Mouse (Mus musculus): ENCODE data around the gene Gm27021.

The Gm27021 gene

GRCm38 (mm10) chr8:120667561-120668373, at the start of gene Gm27021, which contains the start of gene Cox4i1:
Gene Gm27021, minus strand, starts transcription at chr8:120668079.
Gene Cox4i1, plus strand, starts transcription at chr8:120668222.
- DNase-seq (ENCODE audit: low read depth, low spot score), result peak; percentile 83

GRCm38 (mm10) chr8:120715996-120716680, 48.3 kb upstream of the Gm27021 start:
- no peak for DNase-seq (ENCODE audit: low read depth, low spot score)

GRCm38 (mm10) chr8:120715200-120715599, 47.3 kb upstream of the Gm27021 start:
- no peak for DNase-seq (ENCODE audit: low read depth, low spot score)

- DNase-seq (ENCODE audit: low read depth, low spot score), result no peak
These were observed 41.3 kb upstream of the Gm27021 start for GRCm38 (mm10) chr8:120709176-120709575.

GRCm38 (mm10) chr8:120706193-120706592, 38.3 kb upstream of the Gm27021 start:
- DNase-seq (ENCODE audit: low read depth, low spot score), result no peak

GRCm38 (mm10) chr8:120705163-120705562, 37.3 kb upstream of the Gm27021 start:
- no peak for DNase-seq (ENCODE audit: low read depth, low spot score)

GRCm38 (mm10) chr8:120704203-120704602, 36.3 kb upstream of the Gm27021 start:
- DNase-seq (ENCODE audit: low read depth, low spot score), result no peak

- DNase-seq (ENCODE audit: low read depth, low spot score), result no peak
These were observed 34.0 kb upstream of the Gm27021 start for GRCm38 (mm10) chr8:120701758-120702465.

- DNase-seq (ENCODE audit: low read depth, low spot score), result no peak
These were observed 32.2 kb upstream of the Gm27021 start for GRCm38 (mm10) chr8:120700053-120700452.

GRCm38 (mm10) chr8:120699565-120699964, 31.7 kb upstream of the Gm27021 start:
- DNase-seq (ENCODE audit: low read depth, low spot score), result no peak

GRCm38 (mm10) chr8:120699079-120699478, 31.2 kb upstream of the Gm27021 start:
- no peak for DNase-seq (ENCODE audit: low read depth, low spot score)

- DNase-seq (ENCODE audit: low read depth, low spot score), result no peak
These were observed 30.5 kb upstream of the Gm27021 start for GRCm38 (mm10) chr8:120698426-120698825.

GRCm38 (mm10) chr8:120697979-120698272, 30.0 kb upstream of the Gm27021 start:
- DNase-seq (ENCODE audit: low read depth, low spot score), result no peak

- DNase-seq (ENCODE audit: low read depth, low spot score), result no peak
These were observed 29.5 kb upstream of the Gm27021 start for GRCm38 (mm10) chr8:120697154-120697978.

- DNase-seq (ENCODE audit: low read depth, low spot score), result no peak
These were observed 28.7 kb upstream of the Gm27021 start for GRCm38 (mm10) chr8:120696401-120697153.

GRCm38 (mm10) chr8:120693861-120694493, 26.1 kb upstream of the Gm27021 start:
- no peak for DNase-seq (ENCODE audit: low read depth, low spot score)

- DNase-seq (ENCODE audit: low read depth, low spot score), result no peak
These were observed 25.1 kb upstream of the Gm27021 start for GRCm38 (mm10) chr8:120692934-120693333.

GRCm38 (mm10) chr8:120688511-120688910, 20.6 kb upstream of the Gm27021 start:
- DNase-seq (ENCODE audit: low read depth, low spot score), result no peak

- no peak for DNase-seq (ENCODE audit: low read depth, low spot score)
These were observed 19.9 kb upstream of the Gm27021 start for GRCm38 (mm10) chr8:120687786-120688185.

- DNase-seq (ENCODE audit: low read depth, low spot score), result no peak
These were observed 18.7 kb upstream of the Gm27021 start for GRCm38 (mm10) chr8:120686576-120686975.
